Mouse (Mus musculus): ENCODE results near the gene Hoxa10.

Hoxa10 gene

DNA sequence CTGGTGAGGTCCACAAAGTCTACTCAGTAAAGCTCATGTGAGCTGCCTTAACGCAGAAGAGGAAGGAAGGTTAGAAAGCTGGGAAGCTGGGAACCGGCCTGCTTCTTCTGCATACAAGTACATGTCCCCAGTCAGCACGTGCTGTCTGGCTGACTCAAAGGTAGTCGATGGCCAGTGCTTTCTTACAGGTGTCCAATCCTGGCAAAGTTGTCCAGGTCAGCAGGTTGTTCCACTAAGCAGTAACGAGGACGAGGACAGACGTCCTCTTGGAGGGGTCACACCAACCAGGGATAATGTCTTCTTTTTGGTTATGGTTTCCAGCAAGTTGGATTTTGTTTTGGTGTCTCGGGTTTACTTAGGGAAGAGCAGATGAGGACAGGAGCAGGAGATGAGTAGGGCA lies 50.7 kb downstream of the Hoxa10 start:
- in situ Hi-C loops (cut with MboI, MseI): no loop called here

DNA sequence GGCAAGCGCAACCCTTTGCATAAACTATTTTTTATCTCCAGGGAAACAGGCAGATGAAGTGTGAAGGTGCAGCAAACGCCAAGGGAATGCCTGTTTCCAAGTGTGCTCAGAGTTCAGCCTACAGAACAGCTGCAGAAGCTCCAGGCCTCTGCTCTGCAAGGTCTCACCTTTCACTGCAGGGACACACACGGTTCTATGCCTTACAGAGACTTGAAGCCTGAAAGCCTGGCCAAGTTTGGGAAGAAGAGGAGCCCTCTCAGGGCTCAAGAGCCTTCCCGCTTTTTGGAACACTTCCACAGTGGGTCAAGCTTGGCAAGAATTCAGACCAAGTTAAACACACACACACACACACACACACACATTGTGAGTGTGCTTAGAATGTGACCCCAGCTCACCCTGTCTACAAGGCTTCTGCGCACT lies 51.5 kb downstream of the Hoxa10 start:
- in situ Hi-C loops (cut with MboI, MseI): no loop called here

DNA sequence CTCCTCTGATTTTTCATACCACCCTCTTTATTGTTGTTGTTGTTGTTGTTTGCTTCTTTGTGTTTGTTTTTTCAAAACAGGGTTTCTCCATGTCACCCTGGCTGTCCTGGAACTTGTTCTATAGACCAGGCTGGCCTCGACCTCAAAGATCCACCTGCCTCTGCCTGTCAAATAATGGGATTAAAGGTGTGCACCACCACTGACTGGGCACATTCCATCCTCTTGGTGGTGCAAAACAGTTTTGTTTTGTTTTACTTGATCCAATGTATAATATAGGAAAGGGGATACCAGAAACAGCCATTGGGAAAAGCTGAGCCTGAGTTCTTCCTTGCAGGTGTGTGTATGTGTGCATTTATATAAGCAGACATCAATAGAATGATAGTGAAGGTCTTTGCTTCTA lies 54.2 kb downstream of the Hoxa10 start:
- in situ Hi-C loops (cut with MboI, MseI): no loop called here

DNA sequence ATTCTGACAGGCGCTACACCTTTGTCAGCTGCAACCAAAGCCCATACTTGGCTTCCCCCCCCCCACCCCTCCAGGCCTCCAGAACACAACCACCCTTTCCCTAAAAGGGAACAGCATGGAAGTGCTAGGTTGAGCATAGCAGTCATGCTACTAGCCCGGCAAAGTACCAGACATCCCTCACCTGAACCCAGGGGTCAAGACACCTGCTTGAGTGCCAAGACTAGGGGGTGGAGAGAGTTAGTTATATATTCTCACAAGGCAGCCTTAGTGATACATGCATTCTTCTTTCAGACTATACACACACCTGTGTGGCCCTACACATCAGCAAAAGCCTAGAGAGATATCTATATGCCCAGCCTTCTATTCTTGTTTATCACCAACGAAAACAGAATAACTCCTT lies 54.8 kb downstream of the Hoxa10 start:
- in situ Hi-C loops (cut with MboI, MseI): no loop called here

DNA sequence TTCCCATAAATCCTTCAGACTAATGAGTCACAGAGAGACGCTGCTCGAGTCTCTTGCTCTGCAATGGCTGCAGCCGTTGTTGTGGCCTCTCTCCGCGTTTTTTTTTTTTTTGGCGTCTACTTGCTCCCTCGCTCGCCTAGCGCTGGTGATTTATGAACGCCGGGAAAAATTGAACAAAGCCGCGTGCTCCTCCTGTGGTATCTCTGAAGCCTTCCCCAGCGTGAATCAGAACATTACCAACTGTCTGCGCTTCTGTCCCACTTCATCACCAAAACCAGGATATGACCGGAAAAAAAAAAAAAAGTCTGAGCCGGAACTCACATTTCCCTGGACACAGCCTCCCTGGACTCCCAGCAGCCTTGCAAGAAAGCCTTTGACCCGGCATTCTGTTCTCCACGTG lies 55.4 kb downstream of the Hoxa10 start:
- in situ Hi-C loops (cut with MboI, MseI): no loop called here

DNA sequence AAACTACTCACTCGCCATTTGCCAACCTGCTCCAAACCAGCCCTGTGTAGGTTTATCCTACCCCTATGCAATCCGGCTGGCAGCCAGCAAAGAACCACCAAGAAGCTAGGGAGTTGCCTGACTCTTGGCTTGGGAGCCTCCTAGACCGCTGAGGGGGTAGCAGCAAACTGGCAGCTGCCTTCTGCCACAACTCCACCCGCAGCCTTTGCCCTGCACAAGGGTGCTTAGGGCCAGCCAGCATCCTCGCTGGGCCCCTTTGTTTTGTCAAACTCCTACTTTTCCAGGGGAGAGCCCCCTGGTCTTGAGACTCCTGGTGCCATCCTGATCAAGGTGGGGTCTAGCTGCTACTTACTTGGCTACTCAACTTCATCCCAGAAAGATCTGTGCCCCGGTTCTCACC lies 56.0 kb downstream of the Hoxa10 start:
- in situ Hi-C loops (cut with MboI, MseI): no loop called here

DNA sequence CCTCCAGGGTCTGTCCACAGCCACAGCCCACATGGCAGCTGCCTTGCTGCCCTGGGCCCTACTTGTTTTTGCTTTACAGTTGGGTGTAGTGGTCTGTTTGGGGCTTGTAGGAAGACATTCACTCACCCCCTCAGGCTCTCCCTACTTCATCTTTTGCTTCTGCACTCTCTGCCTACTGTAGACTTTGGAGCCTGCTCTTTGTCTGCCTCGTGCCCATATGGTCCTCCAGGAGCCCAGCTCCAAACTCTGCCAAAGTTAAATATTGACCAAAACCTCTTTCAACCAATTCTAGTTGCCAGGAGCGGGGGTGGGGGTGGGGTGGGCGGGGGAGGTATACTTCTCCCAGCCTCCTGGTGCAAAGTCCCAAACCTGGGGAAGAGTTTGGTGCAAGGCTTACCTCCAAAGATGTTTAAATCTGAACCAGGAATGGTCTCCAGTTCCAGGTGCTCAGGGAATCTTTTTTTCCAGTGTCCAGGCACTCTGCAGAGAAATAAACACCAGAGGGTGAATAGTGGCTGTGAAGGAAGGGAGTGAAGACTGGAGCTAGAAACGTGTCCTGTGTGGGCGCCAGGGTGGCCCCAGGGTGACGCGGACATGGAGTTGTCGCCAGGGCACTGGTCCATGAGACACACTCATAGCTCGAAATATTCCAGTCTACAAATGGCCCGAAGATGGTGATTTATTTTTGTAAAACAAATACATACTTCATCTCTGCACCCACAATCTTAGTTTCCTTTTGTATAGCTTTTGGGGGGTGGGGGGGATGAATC lies 57.2 kb downstream of the Hoxa10 start:
- in situ Hi-C loops (cut with MboI, MseI): no loop called here

DNA sequence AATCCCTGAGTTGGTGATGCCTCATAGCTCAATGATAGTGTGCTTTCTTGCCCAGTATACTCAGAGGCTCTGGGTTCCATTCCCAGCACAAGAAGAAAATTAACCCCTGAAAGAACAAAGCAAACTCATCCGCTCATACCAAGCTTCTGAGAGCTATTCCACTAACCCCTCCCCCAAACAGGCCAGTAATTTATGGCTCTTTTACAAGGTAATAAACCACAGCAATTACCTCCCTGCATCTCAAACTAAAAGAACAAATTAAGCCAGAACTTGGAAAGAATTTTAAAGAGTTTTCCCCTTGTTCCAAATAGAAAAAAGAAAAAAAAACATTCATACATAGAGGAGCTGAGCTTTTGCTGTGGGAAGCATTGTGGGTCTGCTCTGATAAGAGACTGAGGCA lies 57.9 kb downstream of the Hoxa10 start:
- in situ Hi-C loops (cut with MboI, MseI): no loop called here

DNA sequence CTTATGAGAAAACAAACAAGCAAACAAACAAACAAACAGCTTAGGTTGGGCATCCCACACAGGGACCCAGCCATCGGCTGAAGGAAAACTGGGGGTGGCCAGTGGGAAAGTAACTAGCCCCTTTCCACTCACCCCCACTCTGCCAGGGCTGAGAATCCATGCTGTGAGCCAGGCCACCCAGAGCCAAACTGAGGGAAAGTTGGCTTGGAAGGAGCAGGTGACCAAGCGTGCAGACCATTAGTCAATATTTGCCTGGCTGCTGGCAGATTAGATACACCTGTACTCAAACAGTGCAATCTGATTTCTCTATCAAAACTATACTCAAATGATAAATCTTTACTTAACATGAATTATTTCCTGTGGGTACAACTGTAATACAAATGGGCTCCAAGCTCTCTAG lies 58.6 kb downstream of the Hoxa10 start:
- in situ Hi-C loops (cut with MboI, MseI): no loop called here

Measured in T-helper 2 cell (primary cell).